Mouse (Mus musculus) liver, embryonic 14.5 days (tissue): Measurements from ENCODE around the gene Nudt1. TPM values are rescaled to one million over a fixed set of nuclear protein-coding genes. Genes with fewer than 3 reads are reported as not detected.

Source experiments
- ATAC-seq: fragments of 200-750 bp; cut with Nextera tagmentation; 2 replicates; pipeline ENCODE4 v1.8.0; 2017; ENCODE audit warnings: moderate number of reproducible peaks, mild to moderate bottlenecking, moderate library complexity; ENCODE audit not compliant: insufficient read depth
- DNase-seq, 3 experiments: peaks; one replicate each; pipeline ENCODE4 v3.0.0-alpha.2; 2012 to 2013; ENCODE audit warnings: low read depth in 3 of 3, low spot score in 3 of 3
- H3K27ac ChIP-seq: fragments of 300-500 bp; sonication (generic); 2 replicates; pipeline ENCODE4 v1.5.1; 2014; ENCODE audit warnings: moderate library complexity, mild to moderate bottlenecking, control low read depth, inconsistent platforms
- H3K27me3 ChIP-seq: fragments of 300-500 bp; sonication (generic); 2 replicates; pipeline ENCODE4 v1.6.1; 2014; ENCODE audit warnings: mild to moderate bottlenecking, low read length, moderate library complexity; ENCODE audit not compliant: control insufficient read depth, insufficient read depth
- H3K36me3 ChIP-seq: fragments of 300-500 bp; sonication (generic); replicated peaks from 2 replicates; pipeline ENCODE4 v1.6.1; 2014; ENCODE audit warnings: low read depth; ENCODE audit not compliant: control insufficient read depth, insufficient read depth
- H3K4me1 ChIP-seq, 2 experiments: fragments of 200-500 bp in 1 of 2; fragments of 300-500 bp in 1 of 2; sonication (generic) in 1 of 2; replicated peaks; 2 replicates each; pipeline ENCODE4 v1.6.1; 2012 to 2014; ENCODE audit warnings: antibody characterized with exemption in 1 of 2, inconsistent platforms in 1 of 2, low read length in 1 of 2; ENCODE audit not compliant: control insufficient read depth in 2 of 2, insufficient read depth in 2 of 2
- H3K4me2 ChIP-seq: fragments of 300-500 bp; sonication (generic); 2 replicates; pipeline ENCODE4 v1.6.1; 2014; ENCODE audit warnings: low read depth, mild to moderate bottlenecking, control low read depth, moderate library complexity
- H3K4me3 ChIP-seq, 2 experiments: fragments of 200-500 bp in 1 of 2; fragments of 300-500 bp in 1 of 2; sonication (generic) in 1 of 2; 2 replicates each; pipeline ENCODE4 v1.5.1; 2012 to 2014; ENCODE audit warnings: low read depth in 2 of 2, low read length in 2 of 2, mild to moderate bottlenecking in 2 of 2, control low read depth in 1 of 2, inconsistent platforms in 1 of 2, moderate library complexity in 1 of 2; ENCODE audit not compliant: insufficient read depth in 1 of 2
- H3K9ac ChIP-seq: fragments of 300-500 bp; sonication (generic); replicated peaks from 2 replicates; pipeline ENCODE4 v1.6.1; 2014; ENCODE audit warnings: mild to moderate bottlenecking, control low read depth, moderate library complexity
- H3K9me3 ChIP-seq: fragments of 300-500 bp; sonication (generic); 2 replicates; pipeline ENCODE4 v1.6.1; 2016; ENCODE audit warnings: low read length, mixed read lengths; ENCODE audit not compliant: control insufficient read depth
- CTCF ChIP-seq: IDR thresholded peaks from 2 replicates; pipeline ENCODE4 v1.5.1; 2016; ENCODE audit warnings: antibody characterized with exemption, low read depth, control low read depth
- EP300 ChIP-seq: IDR thresholded peaks from 2 replicates; pipeline ENCODE4 v1.6.1; 2016; ENCODE audit warnings: antibody characterized with exemption, low read depth
- WGBS: fragments of 180-500 bp; shearing (Covaris S2); extraction: QIAGEN DNeasy Blood & Tissue Kit; methylation state at CpG from one replicate; pipeline ENCODE4 v1.1.7; 2014; ENCODE audit not compliant: insufficient replicate concordance; 5-methylcytosine and 5-hydroxymethylcytosine counted together
- polyA plus RNA-seq, 2 experiments: library from polyadenylated mRNA; depleted of rRNA in 1 of 2; stranded (reverse) in 1 of 2; unstranded in 1 of 2; fragments of >200 nt; fragmentation: Nextera tagmentation in 1 of 2; extraction: Ambion mirVana in 1 of 2; gene quantifications; 2 replicates each; pipeline versions ENCODE4 v1.2.1 to v1.2.3; 2012 to 2014

Gene Nudt1
- polyA plus RNA-seq, 2 experiments = 18.4 to 23.2 TPM

DNA sequence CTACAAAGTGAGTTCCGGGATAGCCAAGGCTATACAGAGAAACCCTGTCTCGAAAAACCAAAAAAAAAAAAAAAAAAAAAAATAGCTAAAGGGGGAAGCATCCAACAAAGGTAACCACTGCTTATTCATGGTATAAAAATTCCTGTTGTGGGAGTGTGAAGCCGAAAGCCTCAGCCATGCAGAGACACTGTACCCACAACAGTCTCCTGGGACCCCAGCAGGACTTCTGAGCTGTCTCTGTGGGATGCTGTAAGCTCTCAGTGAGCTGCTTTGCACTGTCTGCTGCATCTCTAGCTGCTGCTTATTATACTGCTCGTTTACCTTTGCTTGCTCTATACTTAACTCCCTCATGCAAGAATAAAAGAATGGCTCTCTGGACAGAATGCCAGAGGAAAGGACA, 23.2 kb upstream of the Nudt1 start:
- TF ChIP-seq CTCF (no peak), EP300 (no peak)
- no peak for ATAC-seq
- no peaks in the 10 kb centered on the region for H3K4me1 ChIP-seq
- no peaks in the 10 kb centered on the region for H3K27me3 ChIP-seq
- peaks cover 39% of the 10 kb centered on the region for H3K36me3 ChIP-seq
- no peaks in the 10 kb centered on the region for H3K9me3 ChIP-seq
- DNase-seq = no peak
- no peak overlapping the region for H3K9ac ChIP-seq
- no peak overlapping the region for H3K4me2 ChIP-seq
- WGBS = 75% methylated on average over 4 of the region's 4 CpGs
- no peak overlapping the region for H3K27ac ChIP-seq
- H3K4me3 ChIP-seq = no peak overlapping the region

DNA sequence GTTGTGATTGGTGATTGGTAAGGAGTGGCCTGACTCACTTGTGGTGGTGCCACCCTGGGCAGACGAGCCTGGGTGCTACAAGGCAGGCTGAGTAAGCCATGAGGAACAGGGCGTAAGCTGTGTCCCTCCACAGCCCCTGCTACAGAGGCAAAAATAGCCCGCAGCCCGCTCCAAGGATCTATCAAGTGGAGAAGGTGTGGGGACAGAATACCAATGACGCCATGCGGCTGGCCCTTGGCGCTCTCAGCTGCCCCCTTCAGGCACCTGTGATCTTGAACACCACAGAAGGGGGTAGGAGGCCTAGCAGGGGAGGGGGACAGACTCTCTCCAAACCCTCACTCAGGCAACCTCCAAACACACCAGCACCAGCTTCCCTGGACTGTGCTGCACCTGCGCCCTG, 15.4 kb upstream of the Nudt1 start:
- 86% methylated on average over 8 of the region's 8 CpGs for WGBS

DNA sequence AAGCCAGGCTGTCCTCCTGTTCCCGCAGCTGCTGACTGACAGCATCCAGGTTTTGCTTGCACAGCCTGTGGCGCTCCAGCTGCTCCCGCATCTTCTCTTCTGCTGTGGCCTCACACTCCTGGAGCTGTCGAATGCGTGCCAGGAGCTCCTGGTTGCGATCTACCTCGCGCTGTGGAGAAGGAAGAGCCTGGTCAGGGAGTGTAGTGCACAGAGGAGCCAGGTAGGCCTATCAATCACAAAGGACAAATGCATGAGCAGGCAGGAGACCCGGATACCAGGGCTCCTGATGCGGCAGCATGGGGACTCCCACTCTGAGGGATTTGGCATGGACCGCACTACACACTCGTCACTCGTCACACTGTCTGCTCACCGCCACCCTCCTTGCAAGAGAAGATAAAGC, 13.9 kb upstream of the Nudt1 start:
- TF ChIP-seq EP300 (no peak), CTCF (no peak)
- Histone ChIP-seq H3K27me3 (no peaks in the 10 kb centered on the region), H3K4me3 (no peak overlapping the region), H3K4me1 (no peaks in the 10 kb centered on the region), H3K36me3 (peaks cover 40% of the 10 kb centered on the region), H3K27ac (no peak overlapping the region), H3K4me2 (no peak overlapping the region), H3K9ac (no peak overlapping the region), H3K9me3 (no peaks in the 10 kb centered on the region)
- 90% methylated on average over 14 of the region's 14 CpGs for WGBS
- ATAC-seq (no peak), DNase-seq (no peak)

More for the DNA sequence above, 15.4 kb upstream of the Nudt1 start:
- DNase-seq = no peak
- Histone ChIP-seq H3K4me1 (no peaks in the 10 kb centered on the region), H3K9me3 (no peaks in the 10 kb centered on the region), H3K27me3 (no peaks in the 10 kb centered on the region), H3K9ac (no peak overlapping the region), H3K36me3 (peaks cover 43% of the 10 kb centered on the region), H3K4me3 (no peak overlapping the region), H3K4me2 (no peak overlapping the region), H3K27ac (no peak overlapping the region)
- ATAC-seq = no peak
- TF ChIP-seq EP300 (no peak), CTCF (0 out of 2 replicates have a peak, but pooled peaks have one; percentile 19)

DNA sequence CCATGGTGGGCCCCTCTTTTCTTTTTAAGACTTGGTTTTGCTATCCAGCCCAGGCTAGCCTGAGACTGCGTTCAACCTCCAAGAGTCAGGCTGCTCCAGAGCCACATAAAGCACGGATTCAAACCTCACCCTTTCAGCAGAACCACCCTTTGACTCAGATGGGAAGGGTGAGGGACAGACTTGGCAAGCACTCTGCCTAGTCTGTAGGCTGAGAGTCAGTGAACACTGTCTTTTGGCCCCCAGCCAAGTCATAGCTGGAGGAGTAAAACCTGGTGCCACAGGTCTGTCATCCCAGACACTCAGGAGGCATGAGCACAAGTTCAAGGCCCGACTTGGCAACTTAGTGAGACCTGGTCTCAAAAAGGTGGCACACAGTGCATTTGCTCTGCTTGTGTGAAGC, 4.7 kb upstream of the Nudt1 start:
- Histone ChIP-seq H3K9ac (no peak overlapping the region), H3K4me2 (no peak overlapping the region), H3K27ac (no peak overlapping the region), H3K4me3 (no peak overlapping the region), H3K36me3 (peaks cover 16% of the 10 kb centered on the region), H3K4me1 (peaks cover 4% of the 10 kb centered on the region in 2 experiments), H3K9me3 (no peaks in the 10 kb centered on the region), H3K27me3 (no peaks in the 10 kb centered on the region)
- WGBS = 73% methylated on average over 3 of the region's 3 CpGs
- no peak for ATAC-seq
- DNase-seq = no peak
- TF ChIP-seq EP300 = no peak
- no peak for TF ChIP-seq CTCF

DNA sequence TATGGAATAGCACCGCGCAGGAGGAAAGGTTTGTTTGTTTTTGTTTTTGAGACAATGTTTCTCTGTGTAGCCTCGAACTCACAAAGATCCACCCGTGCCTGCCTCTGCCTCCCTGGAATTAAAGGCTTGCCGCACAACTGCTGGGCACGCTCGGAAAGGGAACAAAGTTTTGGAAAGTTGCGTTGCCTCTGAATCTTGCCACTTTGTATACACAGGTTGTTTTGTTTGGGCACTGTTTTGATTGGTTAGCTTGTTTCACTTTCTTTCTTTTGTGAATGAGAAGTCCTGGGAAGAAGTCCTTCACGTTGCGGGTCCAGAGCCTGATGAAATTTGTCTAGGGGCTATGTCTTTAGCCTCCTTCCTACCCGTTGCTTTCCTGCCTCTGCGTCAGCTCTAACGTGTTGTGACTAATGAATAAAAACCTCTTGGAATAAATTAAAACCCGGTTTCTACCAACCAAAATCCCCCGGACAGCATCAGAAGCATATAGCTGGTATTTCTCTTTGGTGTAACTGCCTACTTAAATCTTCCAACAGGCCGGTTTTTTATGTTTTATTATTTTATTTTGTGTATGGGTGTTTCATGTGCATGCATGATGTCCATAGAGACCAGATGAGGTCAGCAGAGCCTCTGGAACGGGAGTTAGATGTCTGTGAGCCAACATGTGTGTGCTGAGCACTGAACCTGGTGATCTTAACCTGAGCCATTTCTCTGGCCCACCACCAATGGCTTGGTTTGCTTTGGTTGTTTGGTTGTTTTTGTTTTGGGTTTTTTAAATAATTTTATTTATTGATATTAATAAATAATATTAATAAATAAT, 510 bp downstream of the Nudt1 start:
- H3K4me2 ChIP-seq = peak overlapping the region; percentile 81
- 1% methylated on average over 17 of the region's 17 CpGs for WGBS
- H3K9me3 ChIP-seq = no peaks in the 10 kb centered on the region
- peak overlapping the region; percentile 96 for H3K9ac ChIP-seq
- H3K27ac ChIP-seq = peak overlapping the region; percentile 85
- TF ChIP-seq EP300 = no peak
- peak; percentile 41 for TF ChIP-seq CTCF
- peaks cover 18% of the 10 kb centered on the region in 2 experiments for H3K4me1 ChIP-seq
- DNase-seq (peak in 1 of 3 experiments; percentile 52), ATAC-seq (peak; percentile 23; the same call in 1 of the 2 replicates)
- H3K4me3 ChIP-seq = peak overlapping the region; percentile 89 to 94
- no peaks in the 10 kb centered on the region for H3K27me3 ChIP-seq
- H3K36me3 ChIP-seq = no peaks in the 10 kb centered on the region
